Mouse (Mus musculus) forebrain, postnatal 0 days (tissue): Measurements from ENCODE around the gene Gm28038. TPM values are rescaled to one million over a fixed set of nuclear protein-coding genes. Genes with fewer than 3 reads are reported as not detected.

Experiments used
- ATAC-seq: fragments of 200-750 bp; cut with Nextera tagmentation; 2 replicates; pipeline ENCODE4 v1.8.0; 2017; ENCODE audit warnings: mild to moderate bottlenecking, moderate library complexity
- DNase-seq: peaks from one replicate; pipeline ENCODE4 v3.0.0-alpha.2; 2015
- H3K27ac ChIP-seq: fragments of 300-500 bp; sonication (generic); 2 replicates; pipeline ENCODE4 v1.5.1; 2014; ENCODE audit warnings: low read depth, mild to moderate bottlenecking, antibody characterized with exemption, low read length, moderate library complexity, mixed read lengths
- H3K27me3 ChIP-seq: fragments of 300-500 bp; sonication (generic); 2 replicates; pipeline ENCODE4 v1.6.1; 2014; ENCODE audit warnings: mild to moderate bottlenecking, low read length, mixed read lengths; ENCODE audit not compliant: insufficient read depth
- H3K36me3 ChIP-seq: fragments of 300-500 bp; sonication (generic); 2 replicates; pipeline ENCODE4 v1.6.1; 2014; ENCODE audit warnings: mild to moderate bottlenecking, moderate library complexity; ENCODE audit not compliant: insufficient read depth
- H3K4me1 ChIP-seq: fragments of 300-500 bp; sonication (generic); 2 replicates; pipeline ENCODE4 v1.6.1; 2014; ENCODE audit warnings: antibody characterized with exemption; ENCODE audit not compliant: insufficient read depth
- H3K4me2 ChIP-seq: fragments of 300-500 bp; sonication (generic); 2 replicates; pipeline ENCODE4 v1.6.1; 2014; ENCODE audit warnings: low read depth, mild to moderate bottlenecking, moderate library complexity
- H3K4me3 ChIP-seq: fragments of 300-500 bp; sonication (generic); 2 replicates; pipeline ENCODE4 v1.5.1; 2014; ENCODE audit warnings: low read depth, low read length, mixed read lengths
- H3K9ac ChIP-seq: fragments of 300-500 bp; sonication (generic); 2 replicates; pipeline ENCODE4 v1.6.1; 2014; ENCODE audit warnings: mild to moderate bottlenecking
- H3K9me3 ChIP-seq: fragments of 300-500 bp; sonication (generic); 2 replicates; pipeline ENCODE4 v1.6.1; 2016; ENCODE audit warnings: low read length
- CTCF ChIP-seq: sonication (generic); IDR thresholded peaks from 2 replicates; pipeline ENCODE4 v1.5.1; 2016; ENCODE audit warnings: antibody characterized with exemption, control low read depth, low read depth
- WGBS: fragments of 180-500 bp; shearing (Covaris S2); extraction: QIAGEN DNeasy Blood & Tissue Kit; methylation state at CpG from one replicate; pipeline ENCODE4 v1.1.7; 2014; 5-methylcytosine and 5-hydroxymethylcytosine counted together
- polyA plus RNA-seq: library from polyadenylated mRNA; unstranded; fragments of >200 nt; fragmentation: Nextera tagmentation; extraction: Ambion mirVana; gene quantifications from 2 replicates; pipeline ENCODE4 v1.2.1, GENCODE M21; 2015
- total RNA-seq: library from RNA; depleted of rRNA; stranded (reverse); fragments of >200 nt; gene quantifications from 2 replicates; pipeline ENCODE4 v1.2.3, GENCODE M21; 2014

Gm28038 gene
- total and polyA plus RNA-seq, 2 experiments from 2014 or later: 2.4 TPM; not detected in 1

DNA sequence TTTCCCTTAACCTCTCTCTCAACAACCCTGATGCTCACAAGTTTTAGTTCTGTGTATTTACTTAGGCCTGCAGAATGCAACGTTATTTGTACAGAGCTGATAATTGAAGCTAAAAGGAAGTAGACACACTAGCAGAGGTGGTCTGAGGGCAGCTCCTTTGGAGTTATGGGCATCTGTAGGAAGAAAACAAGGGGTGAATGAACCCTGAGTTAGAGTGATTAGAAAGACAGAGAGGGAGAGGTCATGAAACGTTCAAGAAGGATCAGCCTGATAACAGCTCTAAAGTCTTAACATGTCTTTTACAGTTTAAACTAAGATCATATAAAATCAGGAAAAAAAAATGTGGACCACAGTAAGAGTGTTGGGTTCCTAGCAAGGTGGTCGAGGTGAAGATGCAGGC, 28.5 kb downstream of the Gm28038 start:
- Histone ChIP-seq H3K9me3 (no peaks in the 10 kb centered on the region), H3K4me2 (no peak overlapping the region), H3K36me3 (peaks cover 91% of the 10 kb centered on the region), H3K27ac (no peak overlapping the region), H3K4me3 (no peak overlapping the region), H3K27me3 (no peaks in the 10 kb centered on the region), H3K9ac (no peak overlapping the region), H3K4me1 (no peaks in the 10 kb centered on the region)
- no peak for ATAC-seq
- TF ChIP-seq CTCF: no peak
- WGBS: 95% methylated on average over 3 of the region's 3 CpGs
- no peak for DNase-seq

GRCm38 (mm10) chr2:30311481-30311880, 30.6 kb downstream of the Gm28038 start:
- Histone ChIP-seq H3K4me2 (no peak overlapping the region), H3K4me1 (no peaks in the 10 kb centered on the region), H3K27ac (no peak overlapping the region), H3K36me3 (peaks cover 89% of the 10 kb centered on the region), H3K9me3 (no peaks in the 10 kb centered on the region), H3K4me3 (no peak overlapping the region), H3K9ac (no peak overlapping the region), H3K27me3 (no peaks in the 10 kb centered on the region)
- DNase-seq (no peak), ATAC-seq (no peak)
- no peak for TF ChIP-seq CTCF
- 97% methylated on average over 2 of the region's 2 CpGs for WGBS

DNA sequence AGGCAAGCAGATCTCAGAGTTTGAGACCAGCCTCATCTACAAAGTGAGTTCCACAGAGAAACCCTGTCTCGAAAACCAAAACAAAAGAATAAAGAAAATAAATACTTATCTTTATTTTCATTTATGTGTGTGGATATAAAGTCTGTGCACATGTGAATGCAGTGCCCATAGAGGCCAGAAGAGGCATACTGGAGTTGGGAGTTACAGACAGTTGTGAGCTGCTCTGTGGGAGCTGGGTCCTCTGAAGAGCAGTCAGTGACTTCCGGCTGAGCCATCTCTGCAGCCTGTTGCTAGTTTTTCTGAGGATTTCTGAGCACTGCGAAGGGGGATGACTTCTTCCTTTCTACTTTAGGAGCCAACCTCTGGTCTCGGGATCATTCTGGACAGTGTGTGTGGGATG, 35.3 kb downstream of the Gm28038 start:
- peak; percentile 27; the same call in 1 of the 2 replicates for TF ChIP-seq CTCF
- no peaks in the 10 kb centered on the region for H3K9me3 ChIP-seq
- no peaks in the 10 kb centered on the region for H3K27me3 ChIP-seq
- no peak overlapping the region for H3K9ac ChIP-seq
- no peak overlapping the region for H3K27ac ChIP-seq
- no peak overlapping the region for H3K4me3 ChIP-seq
- WGBS: 90% methylated on average over 4 of the region's 4 CpGs
- no peaks in the 10 kb centered on the region for H3K4me1 ChIP-seq
- peaks cover 87% of the 10 kb centered on the region for H3K36me3 ChIP-seq
- no peak for DNase-seq
- ATAC-seq: 0 out of 2 replicates have a peak, but pooled peaks have one; percentile 45
- H3K4me2 ChIP-seq: no peak overlapping the region

DNA sequence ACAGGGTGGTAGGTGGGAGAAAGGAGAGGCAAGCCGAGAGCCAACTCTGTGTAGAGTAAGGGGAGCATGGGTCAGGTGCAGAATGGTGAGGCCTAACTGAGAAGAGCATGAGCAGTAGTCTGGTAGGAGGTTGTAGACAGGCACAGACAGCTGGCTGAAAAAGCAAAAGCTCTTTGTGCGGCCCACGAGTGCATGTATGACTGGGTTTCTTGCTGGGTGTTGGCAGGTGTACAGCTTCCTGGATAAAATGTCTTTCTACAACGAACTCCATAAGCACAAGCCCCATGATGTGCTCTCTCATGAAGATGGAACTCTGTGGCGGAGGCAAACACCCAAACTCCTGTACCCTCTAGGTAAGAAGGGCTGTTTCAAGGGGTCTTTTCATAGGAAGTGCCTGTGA, 36.1 kb downstream of the Gm28038 start:
- Histone ChIP-seq H3K9me3 (no peaks in the 10 kb centered on the region), H3K36me3 (peaks cover 87% of the 10 kb centered on the region), H3K27ac (no peak overlapping the region), H3K4me3 (no peak overlapping the region), H3K9ac (no peak overlapping the region), H3K4me1 (no peaks in the 10 kb centered on the region), H3K4me2 (no peak overlapping the region), H3K27me3 (no peaks in the 10 kb centered on the region)
- ATAC-seq (no peak), DNase-seq (no peak)
- 97% methylated on average over 5 of the region's 5 CpGs for WGBS
- TF ChIP-seq CTCF: no peak

DNA sequence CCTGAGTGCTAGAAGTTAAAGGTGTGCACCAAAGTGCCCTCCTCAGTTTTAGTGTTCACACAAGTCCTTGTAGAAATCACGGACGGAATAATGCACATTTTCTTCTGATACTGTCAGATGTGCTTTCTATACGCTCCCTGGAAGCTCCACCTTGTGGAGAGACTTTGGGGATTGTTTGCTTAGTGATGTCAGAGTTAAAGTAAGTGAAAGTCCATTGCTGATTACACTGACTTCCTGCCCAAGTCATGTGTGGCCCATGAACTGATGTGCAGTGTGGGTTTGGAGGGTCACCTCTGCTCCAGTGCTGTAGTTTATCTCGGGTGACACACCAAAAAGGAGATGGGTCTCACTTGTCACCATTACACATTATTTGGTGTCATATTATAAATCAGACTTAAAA, 38.4 kb downstream of the Gm28038 start:
- H3K4me3 ChIP-seq: no peak overlapping the region
- ATAC-seq (no peak), DNase-seq (no peak)
- no peak overlapping the region for H3K27ac ChIP-seq
- H3K9me3 ChIP-seq: no peaks in the 10 kb centered on the region
- H3K9ac ChIP-seq: no peak overlapping the region
- no peaks in the 10 kb centered on the region for H3K4me1 ChIP-seq
- H3K4me2 ChIP-seq: no peak overlapping the region
- no peaks in the 10 kb centered on the region for H3K27me3 ChIP-seq
- no peak for TF ChIP-seq CTCF
- WGBS: 94% methylated on average over 4 of the region's 4 CpGs
- peaks cover 87% of the 10 kb centered on the region for H3K36me3 ChIP-seq

- Histone ChIP-seq H3K27me3 (no peaks in the 10 kb centered on the region), H3K27ac (no peak overlapping the region), H3K36me3 (peaks cover 87% of the 10 kb centered on the region), H3K4me3 (no peak overlapping the region), H3K4me2 (no peak overlapping the region), H3K4me1 (no peaks in the 10 kb centered on the region), H3K9me3 (no peaks in the 10 kb centered on the region), H3K9ac (no peak overlapping the region)
- no peak for ATAC-seq
- no peak for DNase-seq
- TF ChIP-seq CTCF: no peak
- WGBS: 91% methylated on average over 7 of the region's 7 CpGs
Measured at GRCm38 (mm10) chr2:30323111-30323510, 42.3 kb downstream of the Gm28038 start.

DNA sequence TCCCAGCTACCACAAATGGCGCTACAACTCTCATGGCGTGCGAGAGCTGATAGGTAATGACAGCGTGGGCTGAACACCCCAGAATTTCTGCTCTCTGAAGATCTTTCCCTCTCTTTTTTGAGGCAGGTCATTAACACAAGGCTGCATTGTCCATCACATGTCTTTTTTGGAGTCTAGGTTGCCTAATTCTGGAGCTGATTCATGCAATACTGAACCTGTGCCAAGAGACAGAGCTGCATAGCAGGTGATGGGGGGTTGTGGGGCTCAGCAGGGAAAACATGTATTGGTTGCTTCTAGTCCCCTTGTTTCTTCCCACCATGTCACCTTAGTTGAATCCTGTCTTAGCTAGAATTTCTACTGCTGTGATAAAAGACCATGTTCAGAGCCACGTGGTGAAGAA, 44.5 kb downstream of the Gm28038 start:
- H3K9ac ChIP-seq: no peak overlapping the region
- TF ChIP-seq CTCF: no peak
- H3K9me3 ChIP-seq: no peaks in the 10 kb centered on the region
- WGBS: 95% methylated on average over 5 of the region's 5 CpGs
- no peaks in the 10 kb centered on the region for H3K4me1 ChIP-seq
- no peaks in the 10 kb centered on the region for H3K27me3 ChIP-seq
- H3K36me3 ChIP-seq: peaks cover 91% of the 10 kb centered on the region
- H3K4me2 ChIP-seq: no peak overlapping the region
- DNase-seq (no peak), ATAC-seq (no peak)
- H3K27ac ChIP-seq: no peak overlapping the region
- no peak overlapping the region for H3K4me3 ChIP-seq

DNA sequence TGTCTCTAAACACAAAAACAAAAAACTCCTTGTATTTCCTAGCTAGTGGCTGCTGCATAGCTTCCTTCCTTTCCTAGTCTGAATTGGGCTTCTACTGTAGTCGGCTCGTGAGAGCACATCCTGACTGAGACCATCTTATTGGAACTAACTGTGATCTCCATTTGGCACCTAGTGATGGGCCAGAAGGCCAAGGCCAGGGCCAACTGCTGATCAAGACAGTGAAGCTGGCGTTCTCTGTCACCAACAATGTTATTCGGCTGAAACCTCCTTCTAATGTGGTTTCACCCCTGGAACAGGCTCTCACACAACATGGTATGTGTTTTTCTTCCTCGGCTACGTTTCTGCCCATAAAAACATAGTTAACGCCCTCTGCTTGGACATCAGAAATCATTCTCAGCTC, 46.4 kb downstream of the Gm28038 start:
- TF ChIP-seq CTCF: no peak
- Histone ChIP-seq H3K9ac (no peak overlapping the region), H3K27ac (no peak overlapping the region), H3K4me3 (no peak overlapping the region), H3K36me3 (peaks cover 84% of the 10 kb centered on the region), H3K4me1 (no peaks in the 10 kb centered on the region), H3K9me3 (no peaks in the 10 kb centered on the region), H3K4me2 (no peak overlapping the region), H3K27me3 (no peaks in the 10 kb centered on the region)
- ATAC-seq (no peak), DNase-seq (no peak)
- 94% methylated on average over 7 of the region's 7 CpGs for WGBS
